Mouse (Mus musculus): ENCODE results near the gene Zfp746. TPM values are rescaled to one million over a fixed set of nuclear protein-coding genes. Genes with fewer than 3 reads are reported as not detected.
"Not testable (repeated sequence)": the region's sequence is repeated elsewhere in the genome, so short reads cannot be mapped to it uniquely, and the experiment has no call there.

Zfp746 gene
- polyA plus RNA-seq (2015; fragmentation: Nextera tagmentation; extraction: Ambion mirVana) = 18.9 and 19.2 TPM in 2 replicates

DNA sequence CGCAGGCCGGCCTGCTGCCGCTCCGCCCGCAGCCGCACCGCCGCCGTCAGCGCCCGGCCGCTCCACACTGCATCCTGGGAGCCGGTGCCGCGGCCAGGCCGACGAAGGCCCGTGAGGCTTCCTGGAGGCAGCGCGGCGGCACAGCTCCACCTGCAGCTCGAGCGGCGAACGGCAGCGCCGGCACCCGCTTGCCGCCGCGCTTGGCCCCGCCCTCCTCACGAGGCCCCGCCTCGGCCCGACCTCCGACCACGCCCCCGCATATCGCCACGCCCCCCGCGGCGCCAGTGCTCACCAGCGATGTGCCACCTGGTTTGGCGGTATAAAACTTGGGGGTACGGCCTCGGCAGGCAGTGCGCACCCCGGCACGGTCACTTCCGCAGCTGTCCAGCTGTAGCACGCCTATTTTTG, at the start of gene Zfp746:
Zfp746 (minus strand) TSS at position 123 of the 408 bp plus-strand sequence.
- 0% methylated on average over 51 of the region's 53 CpGs for whole genome bisulfite sequencing
- Histone ChIP-seq H3K27me3 (no peaks in the 10 kb centered on the region), H3K36me3 (peaks cover 26% of the 10 kb centered on the region), H3K27ac (peak within 1 kb of the TSS; percentile 91), H3K4me3 (peak within 1 kb of the TSS; percentile 87), H3K9me3 (no peaks in the 10 kb centered on the region), H3K9ac (peak within 1 kb of the TSS; percentile 95), H3K4me1 (peaks cover 11% of the 10 kb centered on the region), H3K4me2 (peak within 1 kb of the TSS; percentile 65)
- peak; percentile 86 for ATAC-seq (ENCODE audit: insufficient number of reproducible peaks, low FRiP score, low TSS enrichment, low read depth)

DNA sequence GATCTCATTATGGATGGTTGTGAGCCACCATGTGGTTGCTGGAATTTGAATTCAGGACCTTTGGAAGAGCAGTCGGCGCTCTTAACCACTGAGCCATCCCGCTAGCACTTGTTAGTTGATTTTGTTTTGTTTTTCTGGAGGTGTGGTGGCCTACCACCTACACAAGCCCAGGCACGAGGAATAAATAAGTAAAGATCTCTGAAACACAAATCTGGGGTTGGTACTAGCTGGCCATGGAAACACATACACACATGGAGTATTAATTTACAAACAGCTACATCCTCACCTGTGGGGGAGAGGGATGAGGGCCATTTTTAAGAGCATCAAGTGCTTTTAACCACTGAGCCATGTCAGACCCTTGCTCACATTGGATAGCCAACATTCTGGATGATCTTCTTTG, 34.7 kb upstream of the Zfp746 start:
- not testable (repeated sequence) for H3K27me3 ChIP-seq, H3K36me3 ChIP-seq, H3K27ac ChIP-seq, H3K4me3 ChIP-seq, H3K4me2 ChIP-seq, H3K4me1 ChIP-seq, H3K9me3 ChIP-seq, H3K9ac ChIP-seq
- WGBS = 78% methylated on average over 4 of the region's 4 CpGs
- ATAC-seq (ENCODE audit: insufficient number of reproducible peaks, low FRiP score, low TSS enrichment, low read depth) = peak; percentile 83; the same call in 1 of the 2 replicates

DNA sequence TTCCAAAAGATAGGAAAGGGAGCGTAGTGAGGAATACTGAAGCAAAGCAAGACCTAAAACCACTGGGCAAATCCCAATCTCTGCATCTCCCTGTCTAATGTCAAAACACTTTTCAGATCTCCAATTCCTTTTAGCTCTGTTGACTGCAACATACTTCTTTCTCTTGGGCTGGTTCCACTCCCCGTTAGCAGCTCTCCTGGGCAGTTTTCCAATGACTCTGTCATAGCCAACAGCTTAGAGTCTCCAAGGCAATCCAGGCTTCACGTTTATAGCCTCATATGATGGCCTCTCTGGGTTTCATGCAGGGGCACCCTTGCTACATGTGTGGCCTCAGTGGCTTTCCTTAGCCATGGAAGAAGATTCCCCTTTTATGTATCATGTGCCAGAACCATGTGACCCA, 29.6 kb upstream of the Zfp746 start:
- no peaks in the 10 kb centered on the region for H3K9me3 ChIP-seq
- no peak overlapping the region for H3K27ac ChIP-seq
- H3K9ac ChIP-seq = no peak overlapping the region
- H3K4me2 ChIP-seq = no peak overlapping the region
- ATAC-seq (ENCODE audit: insufficient number of reproducible peaks, low FRiP score, low TSS enrichment, low read depth) = no peak
- H3K4me1 ChIP-seq = no peaks in the 10 kb centered on the region
- WGBS = 53% methylated on average over 3 of the region's 3 CpGs
- no peak overlapping the region for H3K4me3 ChIP-seq
- H3K27me3 ChIP-seq = no peaks in the 10 kb centered on the region
- no peaks in the 10 kb centered on the region for H3K36me3 ChIP-seq

DNA sequence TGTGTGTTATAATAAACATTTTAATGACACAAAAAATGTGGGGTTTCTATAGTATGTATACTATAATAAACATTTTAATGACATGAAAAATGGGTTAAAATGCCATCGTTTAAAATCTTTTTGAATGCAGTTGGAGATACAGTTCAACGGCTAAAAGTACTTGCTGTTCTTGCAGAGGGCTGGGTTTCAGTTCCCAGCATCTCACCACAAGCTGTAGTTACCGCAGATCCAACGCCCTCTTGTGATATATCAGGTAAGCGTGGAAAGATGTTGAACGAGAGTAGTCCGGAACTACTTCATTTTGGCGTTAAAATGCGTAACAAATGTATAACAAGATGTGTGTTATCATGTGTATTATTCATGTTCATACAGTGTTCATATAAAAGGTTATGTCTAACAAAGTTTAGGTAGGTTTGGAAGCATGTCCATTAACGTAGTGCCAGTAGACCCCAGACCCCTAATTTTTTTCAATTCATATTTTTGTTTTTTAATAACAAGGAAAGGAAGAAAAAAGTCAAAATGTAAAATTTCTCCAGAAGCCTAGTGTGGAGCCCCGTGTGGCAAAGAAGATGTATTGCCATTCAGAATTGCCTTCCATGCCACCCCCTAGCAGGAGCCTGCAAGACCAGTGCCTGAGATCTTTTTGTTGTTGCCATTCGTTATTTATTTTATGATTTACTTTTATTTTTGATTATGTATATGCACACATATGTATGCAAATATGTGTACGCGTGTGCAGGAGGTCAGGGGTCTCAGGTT, 743 bp upstream of the Zfp746 start:
- no peak overlapping the region for H3K27ac ChIP-seq
- H3K4me3 ChIP-seq = peak overlapping the region; percentile 87
- 37% methylated on average over 14 of the region's 14 CpGs for WGBS
- H3K27me3 ChIP-seq = no peaks in the 10 kb centered on the region
- H3K36me3 ChIP-seq = peaks cover 20% of the 10 kb centered on the region
- H3K4me2 ChIP-seq = peak overlapping the region; percentile 65
- no peaks in the 10 kb centered on the region for H3K9me3 ChIP-seq
- no peak overlapping the region for H3K9ac ChIP-seq
- no peak for ATAC-seq (ENCODE audit: insufficient number of reproducible peaks, low FRiP score, low TSS enrichment, low read depth)
- peaks cover 11% of the 10 kb centered on the region for H3K4me1 ChIP-seq

DNA sequence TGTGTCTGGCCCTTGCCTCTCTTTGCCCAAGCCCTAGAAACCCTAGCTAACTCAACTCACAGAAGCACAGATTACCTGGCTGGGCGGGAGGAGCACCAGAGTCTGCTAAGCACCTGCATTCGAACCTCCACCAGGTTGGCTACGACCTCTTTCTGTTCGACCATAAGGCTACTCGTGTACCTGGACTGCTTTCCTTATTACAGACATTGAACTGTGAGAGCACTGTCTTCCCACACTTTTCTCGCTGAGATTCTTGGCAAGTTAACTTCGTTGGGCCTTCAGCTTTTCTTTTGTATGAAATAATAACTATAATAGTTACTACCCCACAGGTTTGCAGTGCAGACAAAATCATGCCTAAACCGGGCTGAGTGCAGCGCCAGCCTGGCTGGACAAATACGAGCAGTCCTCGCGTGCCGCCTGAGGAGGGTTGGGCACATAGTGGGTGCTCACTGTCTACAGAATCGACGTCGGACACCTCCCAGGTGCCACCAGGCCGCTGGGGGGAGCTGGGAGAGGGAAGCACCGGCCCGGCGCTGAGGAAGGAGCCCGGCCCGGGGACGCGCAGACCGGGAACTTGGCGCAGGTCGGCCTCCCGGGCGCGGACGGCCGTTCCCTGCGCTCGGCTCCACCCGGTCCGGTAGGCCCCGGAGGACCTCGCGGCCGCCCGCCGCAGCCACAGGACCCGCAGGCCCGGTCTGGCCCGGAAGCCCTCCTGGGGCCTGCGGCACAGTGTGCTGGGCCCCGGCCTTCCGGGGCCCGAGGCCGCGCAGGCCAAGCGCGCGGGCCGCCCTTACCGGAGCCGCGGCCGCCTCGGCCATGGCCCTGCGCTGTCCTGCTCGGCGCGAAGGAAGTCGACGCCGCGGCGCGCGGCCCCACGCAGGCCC, 630 bp downstream of the Zfp746 start:
- no peaks in the 10 kb centered on the region for H3K9me3 ChIP-seq
- H3K36me3 ChIP-seq = peaks cover 34% of the 10 kb centered on the region
- H3K4me2 ChIP-seq = peak overlapping the region; percentile 65
- peak; percentile 85 for ATAC-seq (ENCODE audit: insufficient number of reproducible peaks, low FRiP score, low TSS enrichment, low read depth)
- peak overlapping the region; percentile 87 for H3K4me3 ChIP-seq
- peak overlapping the region; percentile 91 for H3K27ac ChIP-seq
- H3K4me1 ChIP-seq = peaks cover 11% of the 10 kb centered on the region
- H3K9ac ChIP-seq = peak overlapping the region; percentile 95
- WGBS = 2% methylated on average over 67 of the region's 72 CpGs
- no peaks in the 10 kb centered on the region for H3K27me3 ChIP-seq

DNA sequence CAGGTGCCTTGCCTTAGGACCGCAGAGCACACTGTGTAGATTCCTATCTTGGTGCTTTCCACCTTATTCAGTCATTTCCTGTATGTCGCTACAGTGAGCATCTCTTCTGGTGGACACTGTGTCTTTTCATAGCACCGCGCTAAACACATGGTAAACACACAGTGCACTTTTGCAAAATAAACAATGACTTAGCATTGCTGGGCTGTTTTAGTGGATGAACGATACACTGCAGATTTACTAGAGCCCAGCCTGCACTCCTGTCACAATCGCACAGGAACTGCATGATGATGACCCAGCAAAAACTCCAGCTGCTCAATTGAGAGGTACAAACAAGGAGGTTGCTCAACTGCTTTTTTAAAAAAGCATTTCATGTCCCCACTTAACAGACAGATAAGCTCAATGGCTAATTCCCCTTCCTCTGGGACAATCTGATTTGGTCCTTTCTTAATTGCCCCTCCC, 2.6 kb downstream of the Zfp746 start:
- peaks cover 54% of the 10 kb centered on the region for H3K36me3 ChIP-seq
- H3K4me2 ChIP-seq = no peak overlapping the region
- 89% methylated on average over 6 of the region's 6 CpGs for WGBS
- peaks cover 11% of the 10 kb centered on the region for H3K4me1 ChIP-seq
- H3K9ac ChIP-seq = no peak overlapping the region
- no peaks in the 10 kb centered on the region for H3K9me3 ChIP-seq
- H3K4me3 ChIP-seq = no peak overlapping the region
- H3K27ac ChIP-seq = no peak overlapping the region
- no peaks in the 10 kb centered on the region for H3K27me3 ChIP-seq
- no peak for ATAC-seq (ENCODE audit: insufficient number of reproducible peaks, low FRiP score, low TSS enrichment, low read depth)

DNA sequence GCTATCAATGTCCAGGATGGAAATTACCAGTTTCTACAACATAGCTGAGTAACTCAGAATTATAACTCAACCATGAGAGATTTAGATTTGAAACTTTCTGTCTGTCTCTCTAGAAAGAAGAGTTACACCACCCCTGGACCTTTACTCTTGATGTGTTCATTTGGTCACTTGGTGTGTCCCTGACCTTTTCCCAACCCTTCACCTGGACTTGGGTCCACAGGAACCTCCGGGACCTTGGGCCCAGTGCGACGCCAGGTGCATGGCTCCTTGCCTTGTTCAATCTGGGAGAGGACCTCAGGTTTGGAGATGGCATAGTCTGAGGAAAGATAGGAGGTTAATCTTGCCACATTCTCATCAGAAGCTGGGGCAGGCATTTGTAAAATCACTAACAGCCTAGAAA, 4.4 kb downstream of the Zfp746 start:
- Histone ChIP-seq H3K27ac (no peak overlapping the region), H3K4me2 (no peak overlapping the region), H3K4me3 (no peak overlapping the region), H3K27me3 (no peaks in the 10 kb centered on the region), H3K9me3 (no peaks in the 10 kb centered on the region), H3K4me1 (peaks cover 11% of the 10 kb centered on the region), H3K9ac (no peak overlapping the region), H3K36me3 (peaks cover 67% of the 10 kb centered on the region)
- WGBS = 97% methylated on average over 3 of the region's 3 CpGs
- no peak for ATAC-seq (ENCODE audit: insufficient number of reproducible peaks, low FRiP score, low TSS enrichment, low read depth)

DNA sequence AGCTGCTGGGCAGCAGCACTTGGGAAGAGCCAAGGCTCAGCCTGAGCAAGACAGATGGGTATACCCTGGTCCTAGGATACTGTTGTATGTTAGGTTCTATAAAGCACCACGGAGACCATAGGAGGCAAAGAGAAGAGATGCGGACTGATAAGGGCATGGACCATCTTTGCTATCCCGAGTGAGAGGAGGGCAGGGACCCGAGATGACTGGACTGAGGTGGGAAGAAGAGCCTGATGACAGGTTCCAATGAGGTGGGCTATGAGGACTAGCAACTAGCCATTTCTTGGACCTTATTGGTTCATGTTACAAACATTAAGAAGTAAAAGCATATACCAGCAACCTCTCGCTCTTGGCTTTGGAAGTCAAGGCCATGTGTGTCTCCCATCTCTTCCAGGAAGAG, 5.4 kb downstream of the Zfp746 start:
- no peak for ATAC-seq (ENCODE audit: insufficient number of reproducible peaks, low FRiP score, low TSS enrichment, low read depth)
- WGBS = 92% methylated on average over 5 of the region's 5 CpGs
- no peak overlapping the region for H3K9ac ChIP-seq
- H3K27ac ChIP-seq = no peak overlapping the region
- no peak overlapping the region for H3K4me2 ChIP-seq
- no peak overlapping the region for H3K4me3 ChIP-seq
- H3K27me3 ChIP-seq = no peaks in the 10 kb centered on the region
- peaks cover 9% of the 10 kb centered on the region for H3K4me1 ChIP-seq
- H3K36me3 ChIP-seq = peaks cover 74% of the 10 kb centered on the region
- no peaks in the 10 kb centered on the region for H3K9me3 ChIP-seq

DNA sequence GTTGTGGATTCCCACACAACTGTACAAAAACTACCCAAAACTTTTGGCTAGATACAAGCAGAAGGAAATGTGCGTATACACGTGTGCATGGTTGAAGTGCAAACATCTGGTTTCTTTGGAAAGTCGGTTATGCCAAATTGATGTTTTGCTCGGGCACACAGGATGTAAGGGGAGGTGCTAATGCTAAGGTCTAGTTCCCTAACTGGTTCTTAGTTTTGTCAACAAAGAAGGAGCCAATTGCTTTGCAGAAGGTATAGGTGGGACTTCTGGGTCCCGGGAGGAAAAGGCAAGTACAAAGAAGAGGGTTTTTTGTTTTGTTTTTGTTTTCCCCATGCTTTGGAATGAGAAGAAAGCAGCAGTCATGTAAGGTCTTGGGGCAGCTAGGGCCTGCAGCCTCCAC, 13.1 kb downstream of the Zfp746 start:
- no peak overlapping the region for H3K9ac ChIP-seq
- H3K36me3 ChIP-seq = peaks cover 50% of the 10 kb centered on the region
- no peak overlapping the region for H3K27ac ChIP-seq
- no peak overlapping the region for H3K4me3 ChIP-seq
- H3K27me3 ChIP-seq = no peaks in the 10 kb centered on the region
- no peak for ATAC-seq (ENCODE audit: insufficient number of reproducible peaks, low FRiP score, low TSS enrichment, low read depth)
- no peak overlapping the region for H3K4me2 ChIP-seq
- WGBS = 59% methylated on average over 5 of the region's 5 CpGs
- H3K9me3 ChIP-seq = no peaks in the 10 kb centered on the region
- no peaks in the 10 kb centered on the region for H3K4me1 ChIP-seq

DNA sequence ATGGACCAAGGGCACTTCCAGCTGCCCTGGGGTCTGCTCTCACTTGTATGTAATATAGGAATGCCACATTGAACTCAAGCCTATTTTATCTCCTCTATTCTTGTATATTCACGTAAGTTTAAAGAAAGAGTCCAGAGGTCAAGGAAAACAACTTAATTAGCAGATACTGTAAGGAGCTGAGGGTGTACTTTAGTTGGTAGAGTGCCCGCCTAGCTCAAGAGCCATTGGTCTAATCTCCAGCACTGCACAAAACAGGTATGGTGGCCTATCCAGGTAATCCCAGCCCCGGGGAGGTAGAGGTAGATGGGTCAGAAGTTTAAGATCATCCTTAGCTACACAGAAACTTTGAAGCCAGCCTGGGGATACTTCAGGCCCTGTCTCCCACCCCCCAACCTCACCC, 18.9 kb downstream of the Zfp746 start:
- no peak overlapping the region for H3K27ac ChIP-seq
- peaks cover 68% of the 10 kb centered on the region for H3K36me3 ChIP-seq
- no peak overlapping the region for H3K4me2 ChIP-seq
- WGBS = 95% methylated on average over 3 of the region's 3 CpGs
- H3K9me3 ChIP-seq = no peaks in the 10 kb centered on the region
- ATAC-seq (ENCODE audit: insufficient number of reproducible peaks, low FRiP score, low TSS enrichment, low read depth) = no peak
- no peaks in the 10 kb centered on the region for H3K4me1 ChIP-seq
- H3K4me3 ChIP-seq = no peak overlapping the region
- no peaks in the 10 kb centered on the region for H3K27me3 ChIP-seq
- H3K9ac ChIP-seq = no peak overlapping the region

DNA sequence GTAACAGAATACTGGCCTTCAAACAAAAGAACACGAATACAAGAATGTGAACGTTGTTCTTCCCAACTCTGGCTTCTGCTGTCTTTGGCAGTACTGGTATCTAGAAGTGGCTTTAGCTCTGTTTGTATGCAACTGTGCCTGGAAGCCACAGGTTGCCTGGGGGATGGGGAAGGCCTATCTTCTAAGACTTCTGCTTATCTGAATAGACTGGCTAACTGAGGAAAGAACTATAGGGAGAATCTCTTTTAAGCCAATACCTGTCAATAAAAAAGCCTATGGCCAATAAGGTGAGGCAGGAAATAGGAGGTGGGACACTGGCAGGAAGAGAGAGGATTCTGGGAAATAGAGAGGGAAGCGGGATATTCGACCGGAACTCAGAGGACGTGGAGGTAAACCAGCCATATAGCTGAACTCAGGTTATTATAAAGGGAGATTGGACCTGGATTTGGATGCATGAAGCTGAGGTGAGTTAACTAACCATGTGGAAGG, 20.8 kb downstream of the Zfp746 start:
- H3K4me2 ChIP-seq = no peak overlapping the region
- no peak overlapping the region for H3K4me3 ChIP-seq
- H3K27ac ChIP-seq = no peak overlapping the region
- no peaks in the 10 kb centered on the region for H3K4me1 ChIP-seq
- H3K9me3 ChIP-seq = no peaks in the 10 kb centered on the region
- ATAC-seq (ENCODE audit: insufficient number of reproducible peaks, low FRiP score, low TSS enrichment, low read depth) = no peak
- no peaks in the 10 kb centered on the region for H3K27me3 ChIP-seq
- peaks cover 84% of the 10 kb centered on the region for H3K36me3 ChIP-seq
- H3K9ac ChIP-seq = no peak overlapping the region
- WGBS = 92% methylated on average over 6 of the region's 6 CpGs

DNA sequence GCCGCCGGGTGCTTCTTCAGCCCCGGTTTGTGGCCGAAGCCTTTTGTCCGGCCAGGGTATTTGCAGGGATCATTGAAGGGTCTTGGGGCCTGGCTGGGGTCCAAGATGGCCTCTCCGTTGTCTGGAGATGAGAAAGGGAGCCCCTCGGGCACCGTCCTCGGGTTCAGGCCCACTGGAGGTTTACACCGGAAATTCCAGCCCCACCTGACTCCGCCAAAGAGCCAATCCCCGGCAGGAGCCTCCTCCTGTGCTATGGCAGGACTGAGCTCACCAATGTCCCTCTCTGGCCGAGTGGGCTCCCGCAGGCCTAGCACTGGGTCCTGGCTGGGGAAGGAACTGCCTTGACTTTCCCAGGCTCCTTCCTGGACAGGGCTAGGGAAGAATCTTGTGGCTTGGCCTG, 21.9 kb downstream of the Zfp746 start:
- ATAC-seq (ENCODE audit: insufficient number of reproducible peaks, low FRiP score, low TSS enrichment, low read depth) = no peak
- H3K4me1 ChIP-seq = no peaks in the 10 kb centered on the region
- no peak overlapping the region for H3K27ac ChIP-seq
- no peaks in the 10 kb centered on the region for H3K9me3 ChIP-seq
- H3K4me3 ChIP-seq = no peak overlapping the region
- WGBS = 93% methylated on average over 14 of the region's 14 CpGs
- H3K4me2 ChIP-seq = no peak overlapping the region
- no peak overlapping the region for H3K9ac ChIP-seq
- peaks cover 84% of the 10 kb centered on the region for H3K36me3 ChIP-seq
- no peaks in the 10 kb centered on the region for H3K27me3 ChIP-seq

Measured in limb, embryonic 15.5 days (tissue).